Mouse (Mus musculus): ENCODE data around the gene Strbp. TPM values are rescaled to one million over a fixed set of nuclear protein-coding genes. Genes with fewer than 3 reads are reported as not detected.

Strbp gene
- polyA plus RNA-seq, 1 experiment: 133 TPM

DNA sequence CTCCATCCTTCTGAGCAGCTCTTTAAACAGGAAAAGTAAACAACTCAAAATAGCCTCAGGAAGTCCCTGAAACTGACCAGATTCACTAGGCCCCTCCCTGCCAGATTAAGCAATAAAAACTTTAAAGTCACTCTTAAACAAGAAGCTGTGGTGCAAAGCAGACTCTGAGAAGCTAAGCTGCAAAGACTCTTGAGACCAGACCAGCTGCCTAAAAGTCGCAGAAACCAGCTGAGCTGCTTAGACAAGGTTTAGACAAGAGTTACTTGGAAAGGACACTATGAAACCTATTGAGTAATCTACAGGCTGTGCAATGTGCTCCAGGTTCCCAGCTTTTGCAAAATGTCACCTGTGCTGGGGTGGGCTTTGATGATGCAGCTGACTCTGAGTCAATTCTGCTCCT lies 16.6 kb downstream of the Strbp start:
- H3K9me3 ChIP-seq (replicated peaks; ENCODE audit: control insufficient read depth, insufficient read depth, low read length, poor library complexity, severe bottlenecking): no peaks in the 10 kb centered on the region

DNA sequence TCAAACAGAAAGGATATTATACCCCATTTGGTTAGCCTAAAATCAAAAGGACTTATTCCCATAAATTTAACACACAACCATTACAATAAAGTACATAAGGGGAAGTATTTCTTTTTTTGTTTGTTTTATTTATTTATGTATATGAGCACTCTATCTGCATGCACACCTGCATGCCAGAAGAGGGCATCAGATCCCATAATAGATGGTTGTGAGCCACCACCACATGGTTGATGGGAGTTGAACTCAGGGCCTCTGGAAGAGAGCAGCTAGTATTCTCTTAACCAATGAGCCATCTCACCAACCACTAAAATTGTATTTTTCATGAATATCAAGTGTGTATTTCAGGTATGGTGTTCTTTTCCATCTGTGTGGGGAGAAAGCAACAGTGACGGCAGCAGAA lies 18.8 kb downstream of the Strbp start:
- no peak for TF ChIP-seq EP300 (IDR thresholded peaks at IDR 0.05; ENCODE audit: insufficient read depth, low read depth, low read length)
- no peak for TF ChIP-seq POLR2A (IDR thresholded peaks at IDR 0.05; ENCODE audit: insufficient read depth, low read length)
- no peak for TF ChIP-seq CTCF (IDR thresholded peaks at IDR 0.05; ENCODE audit: low read depth, low read length)
- Histone ChIP-seq H3K4me3 (ENCODE audit: low read depth, low read length) (no peak overlapping the region), H3K36me3 (ENCODE audit: control insufficient read depth, insufficient read depth, low read length, poor library complexity, severe bottlenecking) (no peaks in the 10 kb centered on the region), H3K9me3 (replicated peaks; ENCODE audit: control insufficient read depth, insufficient read depth, low read length, poor library complexity, severe bottlenecking) (no peaks in the 10 kb centered on the region), H3K9ac (ENCODE audit: low read depth, poor library complexity, severe bottlenecking) (no peak overlapping the region), H3K27ac (ENCODE audit: insufficient read depth, low read length) (no peak overlapping the region), H3K4me1 (ENCODE audit: control insufficient read depth, insufficient read depth, low read length) (no peaks in the 10 kb centered on the region), H3K27me3 (ENCODE audit: control insufficient read depth, insufficient read depth, low read length, poor library complexity, severe bottlenecking) (no peaks in the 10 kb centered on the region)

More for the DNA sequence above, 16.6 kb downstream of the Strbp start:
- Histone ChIP-seq H3K36me3 (ENCODE audit: control insufficient read depth, insufficient read depth, low read length, poor library complexity, severe bottlenecking) (no peaks in the 10 kb centered on the region), H3K27me3 (ENCODE audit: control insufficient read depth, insufficient read depth, low read length, poor library complexity, severe bottlenecking) (no peaks in the 10 kb centered on the region), H3K27ac (ENCODE audit: insufficient read depth, low read length) (no peak overlapping the region), H3K9ac (ENCODE audit: low read depth, poor library complexity, severe bottlenecking) (no peak overlapping the region), H3K4me1 (ENCODE audit: control insufficient read depth, insufficient read depth, low read length) (no peaks in the 10 kb centered on the region), H3K4me3 (ENCODE audit: low read depth, low read length) (no peak overlapping the region)
- TF ChIP-seq POLR2A (IDR thresholded peaks at IDR 0.05; ENCODE audit: insufficient read depth, low read length) (no peak), EP300 (IDR thresholded peaks at IDR 0.05; ENCODE audit: insufficient read depth, low read depth, low read length) (no peak), CTCF (IDR thresholded peaks at IDR 0.05; ENCODE audit: low read depth, low read length) (no peak)

GRCm38 (mm10) chr2:37682197-37682811 lies 21.4 kb downstream of the Strbp start:
- Histone ChIP-seq H3K4me1 (ENCODE audit: control insufficient read depth, insufficient read depth, low read length) (no peaks in the 10 kb centered on the region), H3K4me3 (ENCODE audit: low read depth, low read length) (no peak overlapping the region), H3K9ac (ENCODE audit: low read depth, poor library complexity, severe bottlenecking) (no peak overlapping the region), H3K27me3 (ENCODE audit: control insufficient read depth, insufficient read depth, low read length, poor library complexity, severe bottlenecking) (no peaks in the 10 kb centered on the region), H3K27ac (ENCODE audit: insufficient read depth, low read length) (no peak overlapping the region), H3K36me3 (ENCODE audit: control insufficient read depth, insufficient read depth, low read length, poor library complexity, severe bottlenecking) (no peaks in the 10 kb centered on the region), H3K9me3 (replicated peaks; ENCODE audit: control insufficient read depth, insufficient read depth, low read length, poor library complexity, severe bottlenecking) (no peaks in the 10 kb centered on the region)
- TF ChIP-seq EP300 (IDR thresholded peaks at IDR 0.05; ENCODE audit: insufficient read depth, low read depth, low read length) (no peak), POLR2A (IDR thresholded peaks at IDR 0.05; ENCODE audit: insufficient read depth, low read length) (no peak), CTCF (IDR thresholded peaks at IDR 0.05; ENCODE audit: low read depth, low read length) (no peak)

GRCm38 (mm10) chr2:37651086-37651485 lies 52.6 kb downstream of the Strbp start:
- Histone ChIP-seq H3K9me3 (replicated peaks; ENCODE audit: control insufficient read depth, insufficient read depth, low read length, poor library complexity, severe bottlenecking) (no peaks in the 10 kb centered on the region), H3K4me3 (ENCODE audit: low read depth, low read length) (no peak overlapping the region), H3K27me3 (ENCODE audit: control insufficient read depth, insufficient read depth, low read length, poor library complexity, severe bottlenecking) (no peaks in the 10 kb centered on the region), H3K4me1 (ENCODE audit: control insufficient read depth, insufficient read depth, low read length) (no peaks in the 10 kb centered on the region), H3K27ac (ENCODE audit: insufficient read depth, low read length) (no peak overlapping the region), H3K9ac (ENCODE audit: low read depth, poor library complexity, severe bottlenecking) (no peak overlapping the region), H3K36me3 (ENCODE audit: control insufficient read depth, insufficient read depth, low read length, poor library complexity, severe bottlenecking) (no peaks in the 10 kb centered on the region)
- no peak for TF ChIP-seq CTCF (IDR thresholded peaks at IDR 0.05; ENCODE audit: low read depth, low read length)

DNA sequence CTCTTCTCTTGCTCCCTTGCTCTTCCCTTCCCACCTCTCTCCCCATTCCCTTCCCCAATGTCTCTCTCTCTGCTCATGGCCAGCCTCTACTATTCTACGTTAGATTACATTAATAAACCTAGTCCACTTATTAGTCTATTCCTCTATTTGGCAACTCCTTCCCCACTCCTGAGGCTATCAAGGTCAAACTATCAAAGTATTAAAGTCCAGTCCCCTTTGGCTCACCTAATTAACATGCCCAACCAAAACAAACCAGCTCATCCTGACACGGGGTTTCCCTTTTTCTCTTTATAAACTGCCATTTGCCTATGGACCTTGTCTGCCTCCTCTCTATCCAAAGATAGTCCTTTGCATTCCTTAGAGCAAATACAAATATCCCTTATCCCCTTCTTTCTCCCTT lies 54.1 kb downstream of the Strbp start:
- H3K4me1 ChIP-seq (ENCODE audit: control insufficient read depth, insufficient read depth, low read length): no peaks in the 10 kb centered on the region
- TF ChIP-seq EP300 (IDR thresholded peaks at IDR 0.05; ENCODE audit: insufficient read depth, low read depth, low read length) (no peak), POLR2A (IDR thresholded peaks at IDR 0.05; ENCODE audit: insufficient read depth, low read length) (no peak), CTCF (IDR thresholded peaks at IDR 0.05; ENCODE audit: low read depth, low read length) (no peak)
- H3K27me3 ChIP-seq (ENCODE audit: control insufficient read depth, insufficient read depth, low read length, poor library complexity, severe bottlenecking): no peaks in the 10 kb centered on the region
- no peak overlapping the region for H3K4me3 ChIP-seq (ENCODE audit: low read depth, low read length)
- H3K9ac ChIP-seq (ENCODE audit: low read depth, poor library complexity, severe bottlenecking): no peak overlapping the region
- no peak overlapping the region for H3K27ac ChIP-seq (ENCODE audit: insufficient read depth, low read length)
- H3K9me3 ChIP-seq (replicated peaks; ENCODE audit: control insufficient read depth, insufficient read depth, low read length, poor library complexity, severe bottlenecking): no peaks in the 10 kb centered on the region
- no peaks in the 10 kb centered on the region for H3K36me3 ChIP-seq (ENCODE audit: control insufficient read depth, insufficient read depth, low read length, poor library complexity, severe bottlenecking)

DNA sequence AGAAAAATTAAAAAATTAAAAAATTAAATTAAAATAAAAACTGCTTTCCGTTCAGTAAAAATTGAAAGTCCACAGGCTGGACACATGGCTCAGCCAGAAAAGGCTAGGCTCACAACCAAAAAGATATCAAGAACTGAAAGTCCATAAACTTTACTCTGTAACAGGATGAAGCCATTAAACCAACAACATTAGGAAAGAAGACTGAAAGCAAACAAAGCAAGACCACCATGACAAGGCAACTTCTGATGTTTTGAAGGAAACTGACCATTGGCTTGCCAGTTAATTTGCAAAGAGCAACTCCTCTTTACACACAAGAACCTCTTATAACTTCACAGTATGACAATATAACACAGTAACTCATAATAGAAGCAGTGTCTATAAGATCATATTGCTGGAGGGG lies 54.7 kb downstream of the Strbp start:
- TF ChIP-seq CTCF (IDR thresholded peaks at IDR 0.05; ENCODE audit: low read depth, low read length) (no peak), EP300 (IDR thresholded peaks at IDR 0.05; ENCODE audit: insufficient read depth, low read depth, low read length) (no peak), POLR2A (IDR thresholded peaks at IDR 0.05; ENCODE audit: insufficient read depth, low read length) (no peak)
- no peaks in the 10 kb centered on the region for H3K9me3 ChIP-seq (replicated peaks; ENCODE audit: control insufficient read depth, insufficient read depth, low read length, poor library complexity, severe bottlenecking)
- no peak overlapping the region for H3K27ac ChIP-seq (ENCODE audit: insufficient read depth, low read length)
- H3K4me3 ChIP-seq (ENCODE audit: low read depth, low read length): no peak overlapping the region
- no peak overlapping the region for H3K9ac ChIP-seq (ENCODE audit: low read depth, poor library complexity, severe bottlenecking)
- no peaks in the 10 kb centered on the region for H3K27me3 ChIP-seq (ENCODE audit: control insufficient read depth, insufficient read depth, low read length, poor library complexity, severe bottlenecking)
- no peaks in the 10 kb centered on the region for H3K36me3 ChIP-seq (ENCODE audit: control insufficient read depth, insufficient read depth, low read length, poor library complexity, severe bottlenecking)
- no peaks in the 10 kb centered on the region for H3K4me1 ChIP-seq (ENCODE audit: control insufficient read depth, insufficient read depth, low read length)
